Mouse (Mus musculus) c-Kit-positive CD71-negative TER-119-negative erythroid progenitor cells, embryonic 14.5 days (primary cell): Measurements from ENCODE around the gene Cep128.

Experiments used
- DNase-seq: peaks from one replicate; pipeline ENCODE4 v3.0.0-alpha.2; 2013; ENCODE audit warnings: low read depth

The Cep128 gene

DNA sequence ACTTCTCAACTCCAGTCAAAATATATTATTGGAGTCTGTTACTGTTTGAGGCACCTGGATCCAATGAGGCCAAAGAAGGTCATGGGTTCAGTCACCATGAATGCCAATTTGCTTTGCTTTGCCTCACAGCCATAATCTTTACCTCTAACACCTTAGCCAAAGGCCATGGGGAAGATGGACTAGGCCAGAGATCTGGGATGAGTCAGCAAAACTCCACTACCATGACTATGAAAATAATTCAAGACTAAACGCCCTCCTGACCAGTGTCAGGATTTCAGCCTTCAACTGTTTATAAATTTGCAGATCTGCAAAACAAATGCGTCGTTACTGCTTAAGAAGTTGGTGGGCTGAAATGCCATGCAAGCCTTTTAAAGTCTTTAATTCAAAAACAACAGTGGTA is 76.5 kb downstream of the Cep128 start:
- DNase-seq = no peak

- DNase-seq = no peak
These were observed 78.4 kb downstream of the Cep128 start for GRCm38 (mm10) chr12:91305769-91306168.

- DNase-seq = no peak
These were observed 79.2 kb downstream of the Cep128 start for GRCm38 (mm10) chr12:91305038-91305437.

GRCm38 (mm10) chr12:91298700-91299099 is 85.5 kb downstream of the Cep128 start:
- no peak for DNase-seq

DNA sequence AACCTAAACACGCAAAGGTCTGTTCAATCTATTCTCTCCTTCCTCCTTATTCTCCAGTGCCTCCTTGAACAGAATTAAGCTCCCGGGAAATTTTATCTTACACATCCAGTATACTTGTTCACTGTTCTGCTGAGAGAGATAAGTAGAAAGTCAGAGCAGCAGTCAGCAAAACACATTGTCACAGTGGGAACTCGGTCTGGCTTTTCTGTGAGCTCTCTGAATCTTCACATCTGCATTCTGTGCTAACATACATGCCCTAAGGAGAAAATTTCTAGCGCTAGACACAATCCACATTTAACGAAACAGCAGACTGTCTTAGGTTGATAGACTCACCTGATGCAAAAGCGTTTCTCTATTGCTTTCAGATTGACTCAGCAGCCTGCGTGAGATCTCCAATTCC is 88.3 kb downstream of the Cep128 start:
- DNase-seq = no peak

DNA sequence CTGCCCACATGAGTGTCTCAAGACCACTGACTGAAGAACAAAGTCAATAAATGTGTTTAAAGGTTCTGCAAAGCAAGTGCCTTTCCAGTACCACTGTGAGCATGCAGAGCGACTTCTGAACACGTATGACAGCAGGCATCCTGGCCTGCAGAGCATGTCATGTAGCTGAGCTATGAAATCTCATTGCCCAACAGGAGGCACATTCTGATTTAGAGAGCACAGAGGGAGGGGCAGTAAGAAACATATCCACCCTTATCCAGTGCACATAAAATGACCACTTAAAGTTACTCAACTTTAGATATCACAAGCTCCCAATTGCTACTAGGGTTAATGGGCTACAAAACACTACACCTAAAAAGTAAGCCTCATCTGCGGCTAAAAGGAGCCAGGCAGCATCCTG is 88.8 kb downstream of the Cep128 start:
- no peak for DNase-seq

GRCm38 (mm10) chr12:91273936-91274335 is 110.3 kb downstream of the Cep128 start:
- no peak for DNase-seq

- DNase-seq = no peak
These were observed 114.6 kb downstream of the Cep128 start for GRCm38 (mm10) chr12:91269634-91270033.

- no peak for DNase-seq
These were observed 115.2 kb downstream of the Cep128 start for GRCm38 (mm10) chr12:91268974-91269373.

- no peak for DNase-seq
These were observed 118.2 kb downstream of the Cep128 start for GRCm38 (mm10) chr12:91266014-91266413.

GRCm38 (mm10) chr12:91265462-91265861 is 118.7 kb downstream of the Cep128 start:
- no peak for DNase-seq

DNA sequence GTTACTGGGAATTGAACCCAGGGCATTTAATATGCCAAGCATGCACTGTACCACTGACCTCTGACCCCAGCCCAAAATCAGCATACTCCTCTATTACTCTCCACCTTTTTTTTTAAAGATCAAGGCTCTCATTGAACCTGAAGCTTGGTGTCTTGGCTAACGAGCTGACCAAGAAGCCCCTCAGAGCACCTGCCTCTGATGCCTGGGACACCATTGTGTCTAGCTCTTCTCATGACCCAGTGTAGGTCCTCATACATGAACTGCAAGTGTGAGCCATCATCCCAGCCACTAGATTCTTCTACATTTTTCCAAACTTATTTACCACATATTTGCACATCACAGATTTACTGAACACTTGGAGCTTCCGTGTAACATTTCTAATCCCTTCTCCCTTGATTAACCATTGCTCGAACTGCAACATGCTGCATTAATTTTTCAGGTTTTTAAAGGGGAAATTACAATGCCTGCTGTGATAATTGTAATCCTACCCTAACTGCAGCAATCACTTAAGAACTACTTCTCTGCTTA is 119.3 kb downstream of the Cep128 start:
- DNase-seq = no peak

GRCm38 (mm10) chr12:91263705-91264104 is 120.5 kb downstream of the Cep128 start:
- DNase-seq = no peak

DNA sequence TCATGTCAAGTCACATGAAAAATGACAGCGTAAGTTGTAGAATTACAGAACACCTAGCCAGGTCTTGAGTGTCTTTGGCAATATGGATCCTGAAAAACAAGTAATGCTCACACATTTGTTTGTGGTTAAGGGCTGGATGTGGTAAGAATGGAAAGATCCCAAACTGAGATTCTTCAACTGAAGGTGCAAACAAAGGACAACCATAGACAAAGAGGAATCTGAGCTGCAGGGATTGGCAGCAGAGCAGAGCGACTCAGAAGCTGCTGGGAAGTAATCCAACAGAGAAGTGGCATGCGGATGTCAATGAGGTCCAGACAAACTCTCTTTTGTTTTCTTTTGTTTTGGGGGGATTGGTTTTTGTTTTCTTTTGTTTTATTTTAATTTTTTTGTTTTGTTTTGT is 121.4 kb downstream of the Cep128 start:
- no peak for DNase-seq

GRCm38 (mm10) chr12:91256334-91256733 is 127.9 kb downstream of the Cep128 start:
- DNase-seq = no peak

DNA sequence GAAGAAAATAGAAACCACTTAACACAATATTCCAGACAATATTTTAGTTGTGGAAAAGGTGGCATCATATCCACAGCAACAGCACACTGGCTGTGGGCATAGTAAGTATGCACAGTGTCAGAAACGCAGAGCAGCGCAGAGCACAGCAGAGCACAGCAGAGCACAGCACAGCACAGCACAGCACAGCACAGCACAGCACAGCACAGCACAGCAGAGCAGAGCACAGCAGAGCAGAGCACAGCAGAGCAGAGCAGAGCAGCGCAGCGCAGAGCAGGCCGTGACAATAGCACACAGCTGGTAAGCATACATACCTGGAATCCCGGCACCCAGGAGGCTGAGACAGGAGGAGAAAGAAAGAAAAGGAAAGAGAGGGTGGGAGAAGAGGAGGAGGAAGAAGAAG is 129.4 kb downstream of the Cep128 start:
- DNase-seq = no peak

GRCm38 (mm10) chr12:91220609-91221008 is 163.6 kb downstream of the Cep128 start:
- no peak for DNase-seq

- DNase-seq = no peak
These were observed 178.7 kb downstream of the Cep128 start for GRCm38 (mm10) chr12:91205550-91205949.

- no peak for DNase-seq
These were observed 179.9 kb downstream of the Cep128 start for GRCm38 (mm10) chr12:91204330-91204729.

DNA sequence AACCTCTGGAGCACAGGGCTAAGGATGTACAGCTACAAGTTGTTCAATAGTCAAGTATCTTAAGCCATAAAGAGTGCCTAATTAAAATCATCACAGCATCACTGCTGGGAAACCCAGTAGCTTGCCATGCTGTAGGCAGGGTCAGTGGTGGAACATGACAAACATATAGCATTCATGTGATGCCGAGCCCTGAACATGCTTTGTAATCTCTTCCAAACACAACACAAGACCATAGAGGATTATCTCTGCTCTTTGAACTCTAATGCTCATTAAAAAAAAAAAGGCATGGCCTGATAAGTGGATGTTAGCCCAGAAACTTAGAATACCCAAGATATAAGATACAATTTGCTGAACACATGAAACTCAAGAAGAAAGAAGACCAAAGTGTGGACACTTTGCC is 181.7 kb downstream of the Cep128 start:
- no peak for DNase-seq

DNA sequence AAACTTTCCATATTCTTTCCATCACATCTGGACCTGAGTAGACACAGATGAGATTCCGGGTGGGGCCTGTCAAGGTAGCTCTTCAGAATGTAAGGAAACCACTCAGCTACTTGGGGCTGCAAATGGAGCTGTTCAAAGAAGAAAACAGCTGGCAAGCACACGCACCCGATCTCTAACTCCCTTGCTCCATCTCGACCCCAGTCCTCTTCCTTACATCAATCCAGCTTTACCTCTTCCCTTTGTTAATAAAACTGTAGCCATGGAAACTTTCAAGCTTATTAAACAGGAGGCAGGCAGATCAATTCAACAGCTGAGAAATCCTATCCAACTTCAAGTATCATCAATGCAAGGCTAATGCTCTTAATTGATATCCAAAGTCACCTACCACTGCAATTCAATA is 195.1 kb downstream of the Cep128 start:
- no peak for DNase-seq

- DNase-seq = no peak
These were observed 198.6 kb downstream of the Cep128 start for GRCm38 (mm10) chr12:91185564-91185963.

- DNase-seq = no peak
These were observed 199.6 kb downstream of the Cep128 start for GRCm38 (mm10) chr12:91184616-91185015.

GRCm38 (mm10) chr12:91183928-91184327 is 200.3 kb downstream of the Cep128 start:
- no peak for DNase-seq
